Mouse (Mus musculus) gastrocnemius, postnatal 14 days (tissue): ENCODE results near the gene Nadsyn1. TPM values are rescaled to one million over a fixed set of nuclear protein-coding genes. Genes with fewer than 3 reads are reported as not detected.

Experiments
- DNase-seq: peaks from one replicate; pipeline ENCODE4 v3.0.0; 2021; ENCODE audit warnings: mixed read lengths
- intact Hi-C: fragments of 180-260 bp; cut with DNase I; formaldehyde crosslinking; loops from one replicate; pipeline ENCODE4 v1.15.1; 2025; ENCODE audit warnings: low total_unique reads
- long read RNA-seq, 2 experiments: library from polyadenylated mRNA; stranded (forward); transcript quantifications; one replicate each; pipeline ENCODE4 v2.0.0; 2021
- total RNA-seq, 2 experiments: library from RNA; stranded (reverse); gene quantifications; 2 replicates each; pipeline ENCODE4 v1.2.3; 2021

The Nadsyn1 gene
- 1 to 10 TPM; 3.6 to 3.9 TPM for total RNA-seq
- long read RNA-seq, experiment 1, transcript Nadsyn1-201 (21 exons, 2,641 nt), result major isoform, 6 of 8 reads
- long read RNA-seq, experiment 1, partial matches to known transcripts, result 0 of 8 reads
- long read RNA-seq, experiment 1, other reads (novel, unspliced or antisense), result 2 of 8 reads
- long read RNA-seq, experiment 2, transcript Nadsyn1-201 (21 exons, 2,641 nt), result major isoform, 5 of 6 reads
- long read RNA-seq, experiment 2, partial matches to known transcripts, result 1 of 6 reads
- long read RNA-seq, experiment 2, other reads (novel, unspliced or antisense), result 0 of 6 reads

GRCm38 (mm10) chr7:143822375-143823265, at the start of gene Nadsyn1, which contains the start of gene Dhcr7:
TSS of gene Nadsyn1 (minus strand) at chr7:143822849.
TSS of gene Dhcr7 (plus strand) at chr7:143823145.
- intact Hi-C loops, result no loop called here
- peak; percentile 100 for DNase-seq

GRCm38 (mm10) chr7:143868874-143869273, 46.2 kb upstream of the Nadsyn1 start:
- intact Hi-C loops, result no loop called here
- no peak for DNase-seq

DNA sequence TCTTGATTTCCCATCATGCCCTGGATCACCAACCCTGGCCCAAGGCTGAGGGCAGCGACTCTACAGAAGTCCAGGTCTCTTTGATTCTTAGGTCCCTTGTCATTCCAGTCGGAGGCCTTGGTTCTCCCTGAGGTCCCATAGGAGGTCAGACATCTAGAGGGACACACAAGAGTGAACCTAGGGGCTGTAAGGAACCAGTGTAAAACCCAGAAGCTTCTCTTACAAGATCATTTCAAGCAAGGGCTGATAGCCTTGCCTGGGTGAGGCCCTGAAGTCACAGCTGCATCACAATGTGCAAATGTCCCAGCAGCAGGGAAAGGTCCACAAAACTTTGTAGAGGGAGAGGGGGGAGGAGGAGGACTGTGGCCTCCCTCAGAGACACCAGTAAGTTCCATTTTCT, 43.9 kb upstream of the Nadsyn1 start, which contains the start of gene Gm498:
Gene Gm498 (plus strand): TSS at position 301 of the 400 bp plus-strand sequence.
- intact Hi-C loops, result no loop called here
- no peak for DNase-seq

DNA sequence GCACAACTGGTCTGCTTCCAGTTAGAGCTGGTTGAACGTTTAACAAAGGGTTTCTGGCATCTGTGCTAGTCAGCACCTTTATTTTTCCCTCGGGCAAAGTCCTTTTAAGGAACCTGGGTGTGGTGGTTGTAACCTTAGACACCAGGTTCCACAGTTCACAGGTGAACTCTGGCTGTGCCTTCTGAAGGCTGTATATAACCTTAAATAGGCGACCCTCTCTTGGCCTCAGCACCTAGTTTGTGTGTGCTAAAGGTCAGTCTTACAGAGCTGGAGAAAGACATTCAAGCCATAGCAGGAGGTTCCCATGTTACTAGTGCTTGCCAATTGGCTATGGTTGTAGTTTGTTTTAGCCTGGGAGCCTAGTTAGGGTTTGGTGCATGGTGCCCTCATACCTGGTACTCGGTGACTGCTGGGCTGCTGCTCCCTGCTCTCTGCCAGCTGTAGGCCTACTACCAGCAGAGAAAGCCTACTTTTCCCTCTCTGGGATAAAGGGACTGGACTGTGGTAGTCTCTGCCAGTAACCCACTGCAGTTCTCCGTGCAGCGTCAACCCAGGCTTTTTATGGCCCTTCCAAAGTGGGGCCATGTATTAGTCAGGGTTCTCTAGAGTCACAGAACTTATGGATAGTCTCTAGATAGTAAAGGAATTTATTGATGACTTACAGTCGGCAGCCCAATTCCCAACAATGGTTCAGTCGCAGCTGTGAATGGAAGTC, 26.3 kb upstream of the Nadsyn1 start:
- DNase-seq, result no peak
- intact Hi-C loops, result no loop called here

GRCm38 (mm10) chr7:143848127-143848767, 25.6 kb upstream of the Nadsyn1 start:
- intact Hi-C loops, result no loop called here
- no peak for DNase-seq

- intact Hi-C loops, result no loop called here
- no peak for DNase-seq
Measured at GRCm38 (mm10) chr7:143841301-143841700, 18.7 kb upstream of the Nadsyn1 start.

- intact Hi-C loops, result no loop called here
- no peak for DNase-seq
Measured at GRCm38 (mm10) chr7:143840121-143840520, 17.5 kb upstream of the Nadsyn1 start.

- intact Hi-C loops, result no loop called here
- DNase-seq, result no peak
Measured at GRCm38 (mm10) chr7:143837705-143838358, 15.2 kb upstream of the Nadsyn1 start.

- no peak for DNase-seq
- intact Hi-C loops, result no loop called here
Measured at GRCm38 (mm10) chr7:143834972-143835371, 12.3 kb upstream of the Nadsyn1 start.

DNA sequence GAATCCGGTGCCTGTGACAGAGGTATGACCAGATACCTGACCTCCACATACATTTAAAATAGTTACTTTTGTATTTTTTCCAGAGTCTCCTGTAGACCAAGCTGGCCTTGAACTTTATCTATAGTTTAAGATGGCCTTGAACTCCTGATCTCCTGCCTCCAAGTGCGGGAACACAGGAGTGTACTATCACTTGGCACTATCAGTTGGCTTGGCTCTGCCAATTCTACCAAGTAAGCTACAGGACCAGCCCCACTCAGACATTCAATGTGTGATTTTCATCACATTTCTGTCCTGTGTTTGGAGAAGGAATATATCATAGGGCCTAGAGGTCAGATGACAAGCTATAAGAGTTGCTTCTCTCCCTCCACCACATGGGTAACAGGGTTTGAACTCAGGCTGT, 11.7 kb upstream of the Nadsyn1 start:
- DNase-seq, result no peak
- intact Hi-C loops, result no loop called here

DNA sequence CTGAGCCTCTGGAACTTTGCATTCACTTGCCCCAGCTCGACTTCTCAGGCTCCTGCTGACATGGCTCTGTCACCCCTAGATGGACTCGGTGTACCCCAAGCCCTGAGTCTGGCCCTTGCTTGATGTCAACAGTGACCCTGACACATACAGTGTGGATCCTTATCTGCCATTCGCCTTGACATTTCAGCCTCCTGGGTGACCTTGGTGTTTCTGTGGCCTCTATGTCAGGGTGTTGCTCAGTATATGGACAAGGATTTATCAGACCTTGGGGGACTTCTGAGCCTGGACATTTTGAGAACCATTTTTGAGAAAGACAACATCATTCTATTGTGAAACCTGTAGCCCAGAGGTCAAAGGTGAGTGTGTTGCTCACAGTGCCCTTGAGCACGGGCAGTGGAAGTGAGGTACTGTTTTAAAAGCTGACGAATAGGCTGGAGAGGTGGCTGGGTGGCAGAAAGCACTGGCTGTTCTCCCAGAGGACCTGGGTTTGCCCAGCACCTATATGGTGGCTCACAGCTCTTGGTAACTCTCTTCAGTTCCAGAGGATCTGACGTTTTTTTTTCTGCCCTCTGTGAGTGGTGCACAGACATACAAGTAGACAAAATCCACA, 11.0 kb upstream of the Nadsyn1 start:
- DNase-seq, result no peak
- intact Hi-C loops, result loop anchor here (2.0 kb wide), 1 partner anchor 73 kb away; no protein-coding TSS in a partner anchor

DNA sequence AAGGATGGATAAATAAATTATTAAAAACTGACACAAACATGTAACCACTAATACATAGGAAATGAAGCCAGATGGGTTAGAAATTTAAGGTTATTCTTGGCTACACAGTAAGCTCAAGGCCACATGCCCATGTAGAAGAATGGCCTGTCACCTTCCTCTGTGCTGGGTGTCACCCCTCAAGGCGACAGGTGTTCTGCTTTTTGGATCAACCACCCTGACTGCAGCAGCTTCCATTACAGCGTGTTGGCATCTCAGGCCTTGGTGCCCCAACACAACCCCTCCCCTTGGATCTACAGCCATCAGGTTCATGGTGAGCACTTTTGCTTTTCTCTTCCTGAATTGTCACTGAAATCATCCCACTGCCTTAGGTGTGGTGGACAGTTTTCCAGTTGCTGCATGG, 10.0 kb upstream of the Nadsyn1 start:
- intact Hi-C loops, result loop anchor here (2.0 kb wide), 1 partner anchor 74 kb away; no protein-coding TSS in a partner anchor
- no peak for DNase-seq

DNA sequence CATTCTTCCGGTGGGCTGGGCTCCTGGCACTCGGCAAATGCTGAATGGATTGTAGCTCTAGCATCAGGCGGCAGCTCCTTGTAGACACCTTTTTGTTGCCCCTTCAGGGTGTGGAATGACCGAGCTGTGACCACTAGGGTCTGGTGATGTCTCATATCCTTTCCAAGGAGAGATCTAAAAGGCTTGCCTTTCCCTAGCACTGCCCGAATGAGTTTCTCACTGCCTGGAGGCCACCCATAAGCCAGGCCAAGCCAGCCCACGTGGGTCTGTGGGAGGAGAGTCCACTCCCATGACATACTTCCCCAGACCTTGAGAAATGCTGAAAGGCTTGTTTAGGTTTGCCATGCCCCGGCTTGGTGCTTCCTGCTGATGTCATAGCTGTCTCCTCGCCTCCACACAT, 9.5 kb upstream of the Nadsyn1 start:
- no peak for DNase-seq
- intact Hi-C loops, result loop anchor here (2.0 kb wide), 1 partner anchor 75 kb away; no protein-coding TSS in a partner anchor

DNA sequence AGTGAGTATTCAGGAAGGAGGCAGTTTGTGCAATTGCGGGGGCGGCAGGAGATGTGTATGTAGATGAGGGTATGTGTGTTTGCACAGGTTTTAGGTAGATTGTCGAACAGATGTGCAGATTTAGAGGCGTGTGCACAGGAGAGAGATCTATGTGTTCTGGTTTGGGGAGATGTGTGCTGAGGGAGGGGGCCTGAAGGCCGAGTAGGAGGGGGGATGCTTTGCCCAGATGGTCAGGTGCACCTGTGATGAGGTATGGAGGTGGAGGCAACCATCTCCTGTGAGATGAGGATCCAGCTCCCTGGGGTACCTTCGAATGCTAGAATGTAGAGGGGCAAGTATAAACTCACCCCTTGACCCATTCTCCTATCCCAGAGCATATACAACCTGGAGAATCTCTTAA, 7.8 kb upstream of the Nadsyn1 start:
- intact Hi-C loops, result no loop called here
- DNase-seq, result no peak

DNA sequence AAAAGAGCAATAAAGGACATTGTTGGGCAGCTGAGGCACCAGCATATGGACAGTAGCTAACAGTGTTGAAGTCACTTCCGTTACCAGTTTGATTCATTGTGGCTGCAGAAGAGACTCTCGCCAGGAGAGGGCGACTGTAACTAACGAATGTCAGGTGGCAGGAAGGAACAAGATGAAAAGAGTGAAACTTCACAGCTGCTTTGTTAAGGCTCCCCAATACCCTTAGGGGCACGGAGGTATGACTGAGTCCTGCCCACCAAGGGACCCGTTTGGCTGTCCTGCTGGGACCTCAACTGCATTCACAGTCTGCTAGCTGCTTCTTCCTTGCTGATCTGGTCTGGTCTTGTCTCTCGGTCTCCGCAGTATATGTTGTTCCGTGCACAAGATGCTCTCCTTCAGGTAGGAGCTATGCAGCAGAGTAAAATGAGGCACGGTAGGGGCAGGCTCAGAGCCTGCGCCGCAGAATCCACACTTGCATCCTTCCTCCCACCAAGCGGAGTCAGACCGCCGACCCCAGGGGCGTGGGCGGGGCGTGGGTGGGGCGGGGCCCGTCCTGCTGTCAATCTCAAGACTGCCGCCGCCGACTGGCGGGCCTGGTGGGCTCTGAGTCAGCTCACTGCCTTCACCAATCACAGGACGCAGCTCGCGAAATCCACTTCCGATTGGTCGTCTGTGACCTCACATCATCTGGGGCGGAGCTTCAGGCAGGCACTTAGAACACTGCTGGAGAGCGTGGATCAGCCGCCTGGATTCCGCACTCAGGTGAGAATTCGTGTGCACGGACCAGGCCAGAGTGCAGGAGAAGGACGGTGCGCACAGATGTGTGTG, 7.1 kb upstream of the Nadsyn1 start:
- intact Hi-C loops, result no loop called here
- DNase-seq, result peak; percentile 94

- intact Hi-C loops, result no loop called here
- DNase-seq, result no peak
Measured at GRCm38 (mm10) chr7:143826985-143827384, 4.3 kb upstream of the Nadsyn1 start.

DNA sequence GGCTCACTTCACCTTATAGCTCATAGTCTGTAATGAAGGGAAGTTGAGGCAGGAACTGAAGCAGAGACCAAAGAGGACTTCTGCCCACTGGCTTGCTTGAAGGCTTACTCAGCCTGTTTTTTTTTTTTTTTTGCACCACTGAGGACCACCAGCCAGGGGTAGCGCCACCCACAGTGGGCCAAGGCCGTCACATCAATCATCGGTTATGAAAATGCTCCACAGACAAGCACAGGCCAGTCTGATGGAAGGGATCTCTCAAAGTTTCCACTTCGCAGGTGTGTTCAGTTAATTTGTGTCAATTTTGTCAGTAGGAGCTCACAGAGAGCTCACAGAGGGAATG, 587 bp upstream of the Nadsyn1 start:
- intact Hi-C loops, result no loop called here

DNA sequence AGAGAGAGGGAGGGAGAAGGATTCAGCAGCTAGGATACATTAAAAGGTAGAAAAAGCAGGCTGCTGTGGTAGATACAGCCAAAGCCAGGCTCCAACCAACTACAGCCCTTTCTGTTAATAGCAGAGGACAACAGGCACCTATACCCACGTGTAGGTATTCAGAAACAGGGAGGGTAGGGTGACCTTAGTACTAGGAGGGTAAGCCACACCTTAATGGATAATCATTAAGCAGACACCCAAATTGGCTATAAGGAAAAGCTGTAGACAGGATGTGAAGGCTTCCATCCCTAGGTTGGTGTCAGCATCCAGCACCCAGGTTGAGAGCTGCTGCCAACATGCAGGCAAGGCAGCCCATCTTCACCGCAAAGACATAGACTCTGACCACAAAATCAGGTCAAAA, 1.4 kb downstream of the Nadsyn1 start:
- intact Hi-C loops, result no loop called here

More for the DNA sequence above, 587 bp upstream of the Nadsyn1 start:
- DNase-seq, result no peak

More for the DNA sequence above, 1.4 kb downstream of the Nadsyn1 start:
- DNase-seq, result no peak
